Mouse (Mus musculus): ENCODE measurements around the gene Gm12355.

DNA sequence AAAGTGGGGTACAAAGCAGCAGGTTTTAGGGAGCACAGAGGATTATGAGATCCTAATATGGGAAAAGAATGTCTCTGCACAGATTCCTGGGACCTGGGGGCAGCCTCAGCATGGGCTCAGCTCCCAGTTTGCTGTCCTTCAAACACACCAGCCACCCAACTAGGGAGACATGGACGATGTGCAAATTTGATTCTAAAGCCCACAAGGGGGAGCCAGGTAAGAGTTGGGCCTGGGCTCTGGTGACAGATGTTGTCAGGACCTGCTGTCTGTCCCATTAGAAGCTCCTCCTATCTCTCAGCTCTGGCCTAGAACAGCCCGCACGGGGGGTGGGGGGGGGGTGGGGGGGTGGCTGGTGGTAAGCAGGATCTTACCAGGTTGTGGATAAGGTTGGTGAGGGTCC is 41.9 kb downstream of the Gm12355 start:
- TF ChIP-seq MAFK (IDR thresholded peaks at IDR 0.05; ENCODE audit: insufficient read depth, low read depth, low read length) (no peak), ZNF384 (IDR thresholded peaks at IDR 0.05; ENCODE audit: low read depth, low read length) (no peak), CHD2 (IDR thresholded peaks at IDR 0.05; ENCODE audit: low read depth, low read length) (no peak)

Data from ES-E14 (cell line).